Mouse (Mus musculus) bone marrow, adult 2 months (tissue): ENCODE data around the gene Tpmt.

Source experiments
- CTCF ChIP-seq: fragments of 200-500 bp; IDR thresholded peaks from 2 replicates; pipeline ENCODE4 v1.5.1; 2011; ENCODE audit warnings: low read length, control low read depth; ENCODE audit not compliant: control insufficient read depth, insufficient read depth
- POLR2A ChIP-seq: fragments of 200-500 bp; IDR thresholded peaks from 2 replicates; pipeline ENCODE4 v1.6.1; 2011; ENCODE audit warnings: low read depth, mild to moderate bottlenecking, control low read depth, low read length, borderline replicate concordance; ENCODE audit not compliant: control insufficient read depth

- TF ChIP-seq POLR2A (no peak), CTCF (no peak)
Observed at GRCm38 (mm10) chr13:46975031-46975551, 69.4 kb downstream of the Tpmt start.
